Mouse (Mus musculus) MEL (cell line): ENCODE measurements around the gene Ciz1.

ENCODE experiments used
- CTCF ChIP-seq, 3 experiments: IDR thresholded peaks in 2 of 3; conservative IDR thresholded peaks in 1 of 3; 2 replicates each; pipeline ENCODE4 v1.5.1; 2011 to 2012; ENCODE audit warnings: low read length in 3 of 3, low read depth in 2 of 3, mild to moderate bottlenecking in 2 of 3, improper control_type of control experiment in 1 of 3, inconsistent platforms in 1 of 3, mixed read lengths in 1 of 3, moderate library complexity in 1 of 3; ENCODE audit not compliant: control insufficient read depth in 1 of 3, insufficient read depth in 1 of 3, poor library complexity in 1 of 3, severe bottlenecking in 1 of 3
- E2F4 ChIP-seq: IDR thresholded peaks from 2 replicates; pipeline ENCODE4 v1.6.1; 2011; ENCODE audit warnings: low read depth, low read length, improper control_type of control experiment, borderline replicate concordance
- GATA1 ChIP-seq: IDR thresholded peaks from 2 replicates; pipeline ENCODE4 v1.6.1; 2011; ENCODE audit warnings: low read depth, low read length, improper control_type of control experiment
- JUND ChIP-seq: IDR thresholded peaks from 2 replicates; pipeline ENCODE4 v1.6.1; 2011; ENCODE audit warnings: low read depth, mild to moderate bottlenecking, improper control_type of control experiment, low read length
- MXI1 ChIP-seq: IDR thresholded peaks from 2 replicates; pipeline ENCODE4 v1.6.1; 2011; ENCODE audit warnings: mild to moderate bottlenecking, low read depth, low read length, improper control_type of control experiment
- POLR2A ChIP-seq, 2 experiments: IDR thresholded peaks; 2 replicates each; pipeline ENCODE4 v1.6.1; 2011 to 2012; ENCODE audit warnings: low read length in 2 of 2, mild to moderate bottlenecking in 2 of 2, control low read depth in 1 of 2, improper control_type of control experiment in 1 of 2, low read depth in 1 of 2, moderate library complexity in 1 of 2; ENCODE audit not compliant: control insufficient read depth in 1 of 2, insufficient read depth in 1 of 2, poor library complexity in 1 of 2
- SIN3A ChIP-seq: IDR thresholded peaks from 2 replicates; pipeline ENCODE4 v1.6.1; 2012; ENCODE audit warnings: low read length, improper control_type of control experiment, inconsistent platforms
- TAL1 ChIP-seq: IDR thresholded peaks from 2 replicates; pipeline ENCODE4 v1.6.1; 2012; ENCODE audit warnings: mild to moderate bottlenecking, inconsistent platforms, low read length, moderate library complexity, mixed read lengths
- ZKSCAN1 ChIP-seq: IDR thresholded peaks from 2 replicates; pipeline ENCODE4 v1.6.1; 2012; ENCODE audit warnings: low read depth, mild to moderate bottlenecking, inconsistent platforms, low read length, improper control_type of control experiment, moderate library complexity
- ZNF384 ChIP-seq: IDR thresholded peaks from 2 replicates; pipeline ENCODE4 v1.6.1; 2012; ENCODE audit warnings: low read depth, mild to moderate bottlenecking, inconsistent platforms, low read length, improper control_type of control experiment

DNA sequence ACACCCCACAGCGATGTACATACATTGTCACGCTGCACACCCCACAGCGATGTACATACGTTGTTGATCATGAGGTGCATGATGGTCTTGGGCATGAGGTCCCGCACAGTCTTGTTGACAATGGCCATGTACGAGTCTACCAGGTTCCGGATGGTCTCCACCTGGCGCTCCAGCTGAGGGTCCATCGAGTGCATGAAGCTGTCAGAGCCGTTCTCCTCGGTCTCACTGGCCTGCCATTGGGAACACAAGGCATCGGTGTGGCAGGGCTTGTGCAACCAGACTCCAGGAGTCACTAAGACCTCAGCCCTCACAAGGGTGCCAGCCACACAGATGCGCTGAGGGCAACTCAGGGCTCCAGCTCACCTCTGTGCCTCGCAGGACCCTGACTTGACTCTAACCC, 37.3 kb upstream of the Ciz1 start:
- TF ChIP-seq MXI1 (no peak), E2F4 (no peak), POLR2A (IDR thresholded peaks at IDR 0.05; ENCODE audit: control insufficient read depth in 1 of 2, insufficient read depth in 1 of 2, low read depth in 1 of 2, low read length in 2 of 2, poor library complexity in 1 of 2) (no peak), ZKSCAN1 (no peak), ZNF384 (no peak), SIN3A (no peak), TAL1 (no peak), JUND (no peak), CTCF (IDR thresholded peaks at IDR 0.05 in 2 of 3, conservative IDR thresholded peaks at IDR 0.05 in 1 of 3; ENCODE audit: control insufficient read depth in 1 of 3, insufficient read depth in 1 of 3, low read depth in 2 of 3, low read length in 3 of 3, poor library complexity in 1 of 3, severe bottlenecking in 1 of 3) (no peak), GATA1 (no peak)
